Mouse (Mus musculus): ENCODE data around the gene Gan. TPM values are rescaled to one million over a fixed set of nuclear protein-coding genes. Genes with fewer than 3 reads are reported as not detected.
A peak's percentile ranks its signal among the peaks of the same experiment; 100 is the strongest.

Gan gene
- total RNA-seq, 2 experiments from 2014 or later: 18.1 to 29.7 TPM

DNA sequence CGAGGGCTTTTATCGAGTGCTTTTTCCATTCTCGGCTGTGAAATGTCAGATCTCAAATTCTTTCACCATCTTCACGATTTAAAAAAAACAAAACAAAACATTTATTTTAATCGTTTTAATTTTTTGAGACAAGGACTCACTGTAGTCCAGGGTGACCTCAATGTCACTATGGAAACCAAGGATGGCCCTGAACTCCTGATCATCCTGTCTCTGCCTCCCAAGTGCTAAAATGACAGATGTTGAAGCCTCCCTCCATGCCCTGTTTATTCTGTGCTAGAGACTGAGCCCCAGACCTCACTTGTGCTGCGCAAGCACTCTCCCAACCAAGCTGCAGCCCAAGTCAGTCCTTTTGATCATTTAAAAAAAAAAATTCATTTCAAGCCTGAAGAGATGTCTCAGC, 84.4 kb downstream of the Gan start:
- no peak for ATAC-seq (replicated peaks; ENCODE audit: low FRiP score, poor library complexity, severe bottlenecking)

DNA sequence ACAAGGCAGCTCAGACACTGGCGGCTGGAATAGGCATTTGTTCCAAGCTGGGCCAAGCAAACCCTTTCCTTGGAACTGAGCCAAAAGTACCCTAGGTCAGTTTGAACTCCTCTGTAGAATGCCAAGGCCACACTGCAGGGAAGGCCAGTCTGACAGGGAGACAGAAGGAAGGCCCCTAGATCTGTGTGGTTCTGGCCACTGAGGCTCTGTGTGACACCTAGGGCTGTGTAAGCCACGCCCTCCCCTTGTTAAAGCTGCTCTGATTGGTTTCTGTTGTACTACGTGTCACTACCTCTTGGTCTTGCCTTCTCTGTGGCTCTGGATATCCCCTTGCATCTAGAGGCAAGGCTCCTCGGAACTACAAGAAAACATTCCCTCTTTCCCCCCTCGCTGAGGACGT, 86.7 kb downstream of the Gan start:
- ATAC-seq (replicated peaks; ENCODE audit: low FRiP score, poor library complexity, severe bottlenecking): no peak

DNA sequence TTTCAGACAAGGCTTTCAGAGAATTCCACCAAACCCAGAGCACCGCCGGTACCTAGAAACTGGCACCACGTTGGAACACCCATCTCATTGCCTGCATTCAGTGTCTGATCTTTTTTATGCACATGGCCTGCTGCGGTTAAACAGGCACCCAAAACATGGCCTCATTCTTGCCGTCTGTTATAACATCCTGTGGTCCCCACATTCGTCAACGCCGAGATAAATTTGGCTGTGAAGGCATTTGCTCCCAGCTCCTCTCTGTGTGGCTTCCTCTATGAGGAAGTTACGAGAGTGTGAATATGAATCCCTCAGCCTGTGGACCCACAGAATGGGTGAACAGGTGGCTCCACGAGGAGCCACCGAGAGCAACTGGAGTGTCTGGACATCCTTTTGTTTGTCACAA, 90.4 kb downstream of the Gan start:
- ATAC-seq (replicated peaks; ENCODE audit: low FRiP score, poor library complexity, severe bottlenecking): no peak

DNA sequence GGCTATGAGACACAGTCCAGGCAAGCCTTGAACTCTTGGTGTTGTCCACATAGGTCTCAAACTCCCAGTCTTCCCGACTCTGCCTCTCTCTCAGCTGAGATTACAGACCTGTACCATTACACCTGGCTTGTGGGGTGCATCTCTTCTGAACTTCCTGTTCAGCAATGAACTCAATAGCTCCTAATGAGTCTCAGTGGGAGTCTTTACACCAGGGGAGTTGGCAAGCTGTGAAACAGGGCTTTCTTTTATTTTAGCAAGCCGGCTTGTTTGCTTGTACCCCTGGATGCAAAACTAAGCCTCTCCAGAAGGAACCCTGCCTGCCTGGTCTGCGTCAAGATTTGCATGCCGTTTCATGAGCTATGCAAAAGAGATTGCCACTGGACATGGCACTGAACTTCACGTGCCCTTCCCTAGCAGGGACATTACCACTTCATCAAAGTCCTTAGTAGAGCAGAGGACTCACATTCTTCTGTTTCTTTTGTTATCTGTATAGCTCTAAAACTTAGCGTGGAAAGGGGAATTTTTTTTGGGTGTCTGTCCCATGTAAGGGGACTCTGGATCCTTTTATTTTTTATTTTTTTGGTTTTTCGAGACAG, 93.2 kb downstream of the Gan start:
- no peak for ATAC-seq (replicated peaks; ENCODE audit: low FRiP score, poor library complexity, severe bottlenecking)

DNA sequence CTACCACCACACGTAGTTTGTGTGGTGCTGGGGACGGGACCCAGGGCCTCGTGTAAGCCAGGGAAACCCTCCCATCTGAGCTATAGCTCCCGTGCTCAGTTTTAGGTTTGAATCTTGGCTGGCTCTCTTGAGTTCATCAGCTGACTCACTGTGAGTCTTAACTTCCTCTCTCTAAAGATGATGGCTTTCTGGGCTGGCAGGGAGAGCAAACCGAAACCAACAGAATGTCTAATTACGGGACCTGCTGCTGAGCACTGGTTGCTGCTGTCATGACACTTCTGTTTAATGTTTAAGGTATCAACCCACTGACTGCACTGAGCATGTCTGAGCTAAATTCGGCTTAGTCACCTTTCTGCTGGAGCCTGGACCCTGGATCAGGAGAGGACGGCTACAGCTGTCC, 94.7 kb downstream of the Gan start:
- ATAC-seq (replicated peaks; ENCODE audit: low FRiP score, poor library complexity, severe bottlenecking): no peak

DNA sequence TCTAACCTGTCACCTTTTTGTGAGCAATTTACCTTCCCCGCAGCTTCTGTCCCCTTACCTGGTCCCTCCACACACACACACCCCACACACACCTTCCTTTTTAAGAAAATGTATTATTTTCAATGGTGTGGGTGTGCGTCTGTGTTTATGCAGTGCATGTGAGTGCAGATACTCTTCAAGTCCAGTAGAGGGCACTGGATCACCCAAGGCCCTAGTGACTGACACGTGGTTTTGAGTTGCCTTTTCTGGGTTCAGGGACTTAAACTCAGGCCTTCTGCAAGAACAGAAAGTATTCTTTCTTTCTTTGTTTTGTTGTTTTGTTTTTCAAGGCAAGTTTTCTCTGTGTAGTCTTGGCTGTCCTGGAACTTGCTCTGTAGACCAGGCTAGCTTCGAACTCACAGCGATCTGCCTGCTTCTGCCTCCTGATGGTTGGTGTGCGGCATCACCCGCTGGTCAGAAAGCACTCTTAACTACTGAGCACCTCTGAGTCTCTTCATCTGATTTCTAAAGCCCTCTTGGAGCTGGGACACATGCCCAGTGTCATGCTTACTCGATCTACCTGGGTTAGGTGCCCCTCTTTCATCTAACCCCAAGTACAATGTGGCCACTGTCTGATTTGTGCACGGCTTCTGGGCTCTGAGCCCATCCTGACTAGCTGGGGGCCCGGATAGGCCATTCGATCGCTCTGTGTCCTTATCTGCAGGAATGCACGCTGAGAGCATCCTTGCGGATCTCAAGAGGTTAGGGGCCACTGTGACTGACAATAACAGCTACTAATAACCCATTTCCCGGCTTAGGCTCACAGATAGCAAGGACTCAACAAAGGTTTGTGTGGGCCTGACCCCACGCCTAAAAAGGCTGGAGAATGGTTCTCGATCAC, 95.7 kb downstream of the Gan start:
- peak; percentile 42 for ATAC-seq (replicated peaks; ENCODE audit: low FRiP score, poor library complexity, severe bottlenecking)

DNA sequence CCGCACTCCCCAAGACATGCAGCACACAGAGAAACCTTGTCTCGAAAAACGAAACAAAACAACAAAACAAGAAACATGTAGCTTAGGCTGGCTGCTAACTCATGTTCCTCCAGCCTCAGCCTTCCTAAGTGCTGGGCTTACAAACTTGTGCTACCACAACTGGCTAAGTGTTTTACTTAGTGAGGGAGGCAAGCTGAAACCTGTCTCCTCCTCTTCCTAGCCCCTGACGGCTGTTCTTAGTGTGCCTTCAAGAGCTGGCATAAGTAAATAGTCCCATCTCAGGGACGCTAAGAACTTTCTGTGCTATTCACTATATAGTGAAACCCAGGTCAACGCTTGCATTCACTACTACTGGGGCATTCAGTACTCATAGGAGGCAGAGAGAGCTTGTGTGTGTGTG, 96.6 kb downstream of the Gan start:
- no peak for ATAC-seq (replicated peaks; ENCODE audit: low FRiP score, poor library complexity, severe bottlenecking)

DNA sequence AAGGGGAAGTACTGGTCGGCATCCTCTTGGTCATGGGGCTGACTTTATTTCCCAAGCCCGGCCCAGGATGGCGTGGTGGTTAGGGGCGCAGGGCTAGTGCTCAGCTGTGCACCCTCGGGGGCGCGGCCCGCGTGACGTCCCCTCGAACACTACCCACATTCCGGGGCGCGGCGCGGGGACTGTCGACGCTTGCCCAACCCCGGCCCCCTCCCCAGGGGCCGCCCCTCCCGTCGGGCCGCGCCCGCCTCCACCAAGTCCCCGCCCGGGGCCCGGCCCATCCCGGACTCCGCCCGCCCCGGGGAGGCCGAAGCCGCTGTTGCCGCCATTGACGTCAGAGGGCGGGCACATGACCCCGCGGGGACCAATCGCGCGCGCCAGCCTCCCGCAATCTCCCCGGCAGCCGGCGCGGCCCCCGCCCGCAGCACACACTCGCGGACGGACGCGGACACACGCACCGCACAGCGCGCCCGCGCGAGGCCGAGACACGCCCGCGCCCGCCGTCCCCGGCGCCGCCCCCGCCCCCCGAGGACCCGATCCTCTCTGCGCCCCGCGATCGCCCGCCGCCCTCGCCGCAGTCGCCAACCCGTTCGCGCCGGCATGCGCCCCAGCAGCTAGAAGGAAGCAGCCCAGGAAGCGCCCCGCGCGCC, 98.5 kb downstream of the Gan start:
- ATAC-seq (replicated peaks; ENCODE audit: low FRiP score, poor library complexity, severe bottlenecking): peak; percentile 79

DNA sequence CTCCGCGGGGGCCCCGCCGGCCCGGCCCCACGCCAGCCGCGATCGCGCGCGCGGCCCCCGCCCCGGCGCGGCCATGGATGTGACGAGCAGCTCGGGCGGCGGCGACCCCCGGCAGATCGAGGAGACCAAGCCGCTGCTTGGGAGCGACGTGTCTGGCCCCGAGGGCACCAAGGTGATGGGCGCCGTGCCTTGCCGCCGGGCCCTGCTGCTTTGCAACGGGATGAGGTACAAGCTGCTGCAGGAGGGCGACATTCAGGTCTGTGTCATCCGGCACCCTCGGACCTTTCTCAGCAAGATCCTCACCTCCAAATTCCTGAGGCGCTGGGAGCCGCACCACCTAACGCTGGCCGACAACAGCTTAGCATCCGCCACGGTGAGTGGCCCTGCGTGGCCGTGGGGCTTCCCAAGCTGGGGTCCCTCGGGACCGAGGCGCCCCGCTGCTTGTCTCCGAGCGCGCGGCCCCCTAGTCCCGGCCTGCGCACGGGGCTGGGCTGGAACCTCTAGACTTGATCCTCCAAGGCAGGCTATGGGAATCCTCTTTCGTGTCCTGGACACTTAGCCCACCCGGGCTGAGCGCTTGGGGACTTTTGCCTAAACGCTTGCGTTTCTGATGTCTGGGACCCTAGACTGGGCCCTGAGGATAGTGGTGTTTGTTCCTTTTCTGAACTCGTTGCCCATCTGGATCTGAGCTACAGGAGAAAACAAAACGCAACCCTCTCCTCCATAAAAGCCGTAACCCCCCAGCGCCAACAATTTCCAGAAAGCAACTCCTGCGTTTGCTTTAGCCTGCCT, 99.3 kb downstream of the Gan start, which contains the start of gene Cmip:
Cmip (plus strand) TSS at position 36 of the 792 bp plus-strand sequence.
- ATAC-seq (replicated peaks; ENCODE audit: low FRiP score, poor library complexity, severe bottlenecking): 0 out of 2 replicates have a peak, but pooled peaks have one; percentile 8

DNA sequence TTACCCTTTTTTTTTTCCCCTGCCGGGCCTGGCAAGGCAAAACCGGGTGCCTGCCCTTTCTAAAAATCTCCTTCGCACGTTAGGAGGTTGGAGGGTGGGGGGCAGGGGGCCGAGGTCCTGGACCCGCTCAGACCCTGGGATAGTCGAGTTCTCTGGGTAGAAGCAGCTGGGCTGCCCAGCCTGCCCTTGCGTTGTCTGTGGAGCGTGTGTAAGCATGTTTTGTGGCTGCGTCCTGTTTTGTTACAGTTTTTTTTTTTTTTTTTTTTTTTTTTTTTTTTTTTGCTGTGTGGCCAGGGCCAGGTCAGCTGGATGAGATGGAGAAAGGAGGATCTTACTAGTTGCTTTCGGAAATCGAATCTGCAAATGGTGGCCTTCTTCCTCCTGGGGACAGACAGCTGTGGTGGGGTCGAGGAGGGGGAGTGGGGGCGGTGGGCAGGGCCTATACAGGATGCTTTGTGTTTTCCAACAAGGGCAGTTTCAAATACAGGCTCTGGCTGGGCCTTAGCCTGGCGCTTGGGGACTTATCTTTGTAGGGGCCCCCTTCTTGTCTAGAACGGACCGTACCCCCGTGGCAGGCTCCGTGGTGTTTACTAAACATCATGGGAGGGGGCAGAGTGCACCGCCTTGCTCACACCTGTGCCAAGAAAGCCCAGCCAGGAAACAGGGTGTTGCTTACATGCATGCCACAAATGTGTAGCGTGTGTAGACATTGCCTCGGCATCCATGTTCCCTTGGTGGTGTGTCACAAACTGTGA, 100.1 kb downstream of the Gan start:
- ATAC-seq (replicated peaks; ENCODE audit: low FRiP score, poor library complexity, severe bottlenecking): 0 out of 2 replicates have a peak, but pooled peaks have one; percentile 21

DNA sequence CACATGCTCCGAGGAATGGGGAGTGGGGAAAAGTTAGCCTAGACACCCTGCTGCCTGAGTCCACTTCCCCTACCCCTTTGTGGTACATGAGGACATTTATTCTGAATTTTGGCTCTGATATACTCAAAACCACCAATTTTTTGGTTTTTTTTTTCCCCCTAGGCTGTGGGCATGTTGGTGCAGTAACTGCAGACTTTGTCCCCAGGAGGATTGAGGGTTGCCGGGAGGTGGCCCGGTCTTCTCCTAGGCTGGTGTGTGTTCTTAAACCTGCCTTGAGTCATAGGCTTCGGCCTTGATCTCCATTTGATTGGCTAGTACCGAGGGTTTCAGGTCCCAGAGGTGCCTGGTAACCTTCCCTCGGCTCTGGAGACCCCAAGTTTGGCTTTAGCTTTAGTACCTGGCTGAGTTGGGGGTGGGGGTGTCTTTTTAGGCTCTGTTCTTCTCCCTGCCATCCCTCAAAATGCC, 100.7 kb downstream of the Gan start:
- 0 out of 2 replicates have a peak, but pooled peaks have one; percentile 13 for ATAC-seq (replicated peaks; ENCODE audit: low FRiP score, poor library complexity, severe bottlenecking)

DNA sequence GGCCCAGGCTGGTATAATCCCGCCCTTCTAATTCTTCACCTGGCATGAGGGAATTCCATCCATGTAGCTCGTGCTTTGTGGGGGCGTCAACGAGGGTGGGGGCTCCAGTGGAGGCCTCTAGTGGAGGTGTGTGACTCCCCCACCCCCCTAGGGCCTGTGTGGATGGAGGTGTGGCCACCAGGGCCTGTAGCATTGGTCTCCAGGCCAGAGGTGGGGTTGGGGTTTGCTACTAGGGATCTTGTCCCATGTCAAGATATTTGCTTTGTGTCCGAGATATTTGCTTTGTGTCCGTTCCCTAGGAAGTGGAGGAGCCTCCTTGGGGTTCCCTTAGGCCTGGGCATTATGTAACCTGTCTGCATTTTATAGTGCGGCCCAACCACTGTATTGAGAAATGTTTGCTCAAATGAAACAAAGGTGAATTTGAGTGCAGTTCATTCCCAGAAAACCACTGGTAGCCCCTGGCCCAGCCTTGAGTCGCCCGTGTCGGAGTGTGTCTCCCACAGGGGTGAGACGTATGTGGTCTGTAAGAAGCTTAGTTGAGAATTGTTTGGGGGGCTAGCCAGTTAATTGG, 101.6 kb downstream of the Gan start:
- no peak for ATAC-seq (replicated peaks; ENCODE audit: low FRiP score, poor library complexity, severe bottlenecking)

DNA sequence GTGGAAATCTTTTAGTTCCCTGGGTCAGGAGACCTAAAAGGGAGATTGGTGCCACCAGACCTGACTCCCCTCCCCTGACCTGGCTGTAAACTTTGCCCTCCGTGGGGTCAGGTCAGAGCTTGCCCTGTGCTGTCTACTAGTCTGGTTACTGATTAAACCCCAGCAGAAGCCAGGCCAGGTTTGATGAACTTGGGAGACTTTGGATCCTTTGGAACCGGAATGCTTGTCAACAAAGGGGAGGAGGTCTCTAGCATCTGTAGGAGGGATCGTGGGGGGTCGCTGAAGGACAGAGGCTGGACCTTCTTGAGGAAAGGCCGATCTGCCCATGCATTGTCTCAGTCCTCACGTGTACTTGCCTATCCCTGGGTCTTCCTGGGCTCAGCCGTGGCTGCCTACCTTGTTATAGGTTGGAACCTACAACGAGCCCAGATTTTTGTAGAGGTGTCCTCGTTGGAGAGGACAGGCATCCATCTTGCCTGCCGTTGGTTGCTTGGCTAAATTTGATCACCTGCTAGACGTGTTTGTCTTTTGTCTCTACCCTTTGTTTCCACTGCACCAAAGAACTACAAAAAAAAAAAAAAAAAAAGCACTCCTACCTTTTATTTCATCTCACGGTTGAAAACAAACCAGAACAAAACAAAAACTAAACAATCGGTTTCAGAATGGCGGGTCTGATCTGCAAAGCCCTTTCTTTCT, 102.4 kb downstream of the Gan start:
- ATAC-seq (replicated peaks; ENCODE audit: low FRiP score, poor library complexity, severe bottlenecking): no peak

DNA sequence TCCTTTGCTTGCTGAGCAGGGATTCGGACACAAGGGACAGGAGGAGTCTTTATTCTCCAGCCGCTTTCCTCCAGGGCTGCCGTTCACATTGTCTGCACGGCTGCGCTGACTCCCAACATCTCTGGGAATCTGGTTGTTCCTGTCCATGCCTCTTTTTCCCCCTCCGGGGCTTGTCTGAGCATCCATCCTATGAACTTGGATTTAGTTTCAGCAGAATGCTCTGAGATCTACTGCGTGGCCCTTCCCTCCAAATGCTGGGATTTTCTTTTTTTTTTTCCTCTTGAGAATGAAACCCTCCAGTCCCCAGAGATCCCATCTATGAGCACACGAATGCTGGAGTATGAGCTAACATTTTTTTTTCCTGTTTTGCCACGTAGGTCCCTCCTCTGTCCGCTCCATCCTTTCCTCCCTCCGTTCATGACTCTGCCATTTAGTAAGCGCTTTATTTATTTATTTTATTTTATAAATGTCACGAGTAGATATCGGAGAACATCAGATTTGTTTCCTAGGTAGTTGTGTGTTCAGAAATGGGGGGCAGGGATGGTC, 103.1 kb downstream of the Gan start:
- ATAC-seq (replicated peaks; ENCODE audit: low FRiP score, poor library complexity, severe bottlenecking): no peak

DNA sequence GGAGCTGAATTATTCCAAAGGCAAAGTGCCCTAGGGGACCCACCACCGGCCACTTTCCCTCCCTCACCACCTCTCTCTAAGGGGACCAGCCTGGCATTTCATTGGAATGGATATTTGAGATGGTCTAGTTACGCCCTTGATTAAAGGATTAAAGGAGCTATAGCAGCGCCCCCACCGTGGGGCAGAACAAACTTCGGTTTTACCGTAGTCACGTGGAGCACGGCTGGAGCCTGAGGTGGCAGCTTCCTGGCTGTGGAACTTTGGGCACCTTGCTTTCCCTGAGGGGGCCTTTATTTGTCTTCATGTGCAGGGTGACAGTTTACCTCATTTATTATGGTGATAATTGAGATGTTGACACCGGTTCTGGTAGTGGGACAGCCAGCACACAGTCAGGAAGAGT, 103.8 kb downstream of the Gan start:
- ATAC-seq (replicated peaks; ENCODE audit: low FRiP score, poor library complexity, severe bottlenecking): no peak

DNA sequence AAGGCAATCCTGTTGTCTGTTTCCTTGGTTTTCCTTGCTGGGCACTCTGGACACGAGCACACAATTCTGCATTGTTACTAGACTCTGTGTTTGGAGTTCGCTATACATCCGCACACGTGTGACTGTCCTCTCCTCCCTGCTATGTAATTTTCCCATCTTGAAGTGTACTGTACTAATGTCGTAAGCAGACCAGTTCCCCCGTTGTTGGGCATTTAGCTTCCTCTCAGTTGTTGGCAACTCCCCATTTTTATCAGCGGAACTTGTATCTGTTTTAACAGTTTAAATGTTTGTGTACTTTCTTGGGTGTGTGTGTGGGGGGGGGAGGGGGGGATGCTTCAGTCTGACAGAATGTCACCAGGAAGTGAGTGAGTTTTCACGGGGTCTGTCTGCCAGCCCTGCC, 104.8 kb downstream of the Gan start:
- no peak for ATAC-seq (replicated peaks; ENCODE audit: low FRiP score, poor library complexity, severe bottlenecking)

DNA sequence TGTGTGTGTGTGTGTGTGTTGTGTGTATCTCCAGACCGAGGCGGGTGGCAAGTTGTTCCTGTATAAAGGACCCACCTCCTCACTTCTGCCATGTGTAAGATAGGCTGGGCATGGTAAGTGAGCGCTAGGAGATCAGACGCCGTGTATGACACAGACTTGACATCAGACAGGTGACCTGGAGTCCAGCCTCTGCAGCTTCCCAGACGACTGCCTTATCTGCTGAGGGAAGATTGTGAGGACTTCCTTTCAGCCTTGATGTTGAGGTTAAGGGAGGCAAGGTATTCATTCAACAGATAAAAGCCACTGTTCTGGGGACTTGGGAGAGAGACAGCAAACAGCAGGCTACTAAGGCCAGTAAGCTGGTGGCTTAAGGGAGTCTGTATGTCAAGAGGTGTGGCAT, 105.5 kb downstream of the Gan start:
- peak; percentile 40 for ATAC-seq (replicated peaks; ENCODE audit: low FRiP score, poor library complexity, severe bottlenecking)

DNA sequence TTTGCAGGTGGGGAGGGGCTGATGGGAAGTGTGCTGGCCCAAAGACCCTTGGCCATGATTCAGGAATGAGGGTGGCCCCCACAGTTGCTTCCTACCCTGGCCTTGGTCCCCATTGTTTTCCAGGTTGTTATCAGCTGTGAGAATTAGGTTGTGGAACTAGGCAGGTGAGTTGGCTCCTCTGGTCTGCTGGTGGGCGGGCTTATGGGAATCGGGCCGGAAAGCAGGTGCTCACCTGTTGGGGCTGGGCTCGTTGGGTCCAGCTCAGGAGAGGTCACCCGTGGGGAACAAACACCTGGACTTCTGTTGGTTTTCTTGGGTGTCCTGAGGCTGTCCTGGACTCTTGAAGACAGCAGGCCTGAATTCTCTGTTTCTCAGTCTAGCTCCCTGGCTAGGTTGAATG, 107.1 kb downstream of the Gan start:
- ATAC-seq (replicated peaks; ENCODE audit: low FRiP score, poor library complexity, severe bottlenecking): no peak
